Mouse (Mus musculus): ENCODE data around the gene Foxn2.

DNA sequence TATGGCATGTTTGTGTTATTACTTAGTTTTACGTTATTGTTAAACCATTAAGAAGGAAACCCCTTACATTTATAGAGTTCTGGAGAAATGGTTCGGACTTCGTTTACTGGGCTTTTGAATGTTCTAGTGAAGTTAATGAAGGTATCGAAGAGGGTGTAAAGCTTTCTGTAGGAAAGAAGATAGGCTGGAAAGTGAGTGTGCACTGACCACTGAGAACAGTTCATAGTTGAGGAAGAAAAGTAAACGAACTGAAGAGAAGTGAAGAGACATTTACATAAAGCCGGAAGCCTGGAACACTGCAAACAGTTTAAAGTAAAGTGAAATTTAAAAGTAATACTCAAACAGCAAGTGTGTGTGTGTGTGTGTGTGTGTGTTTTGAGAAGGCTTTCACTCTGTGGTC lies 2.1 kb downstream of the Foxn2 start:
- no peak for TF ChIP-seq POLR2A (IDR thresholded peaks at IDR 0.05; ENCODE audit: insufficient read length, low read depth)
- TF ChIP-seq CEBPB (IDR thresholded peaks at IDR 0.05; ENCODE audit: insufficient read depth, poor library complexity, severe bottlenecking) = no peak
- no peak for TF ChIP-seq TCF12 (IDR thresholded peaks at IDR 0.05; ENCODE audit: insufficient read depth, poor library complexity, severe bottlenecking)
- no peak for TF ChIP-seq USF1 (IDR thresholded peaks at IDR 0.05; ENCODE audit: low read depth)
- no peak for TF ChIP-seq E2F4 (IDR thresholded peaks at IDR 0.05; ENCODE audit: insufficient read depth)
- TF ChIP-seq SRF (IDR thresholded peaks at IDR 0.05; ENCODE audit: control insufficient read depth, insufficient read length, low read depth) = no peak
- TF ChIP-seq MYOD1 (IDR thresholded peaks at IDR 0.05; ENCODE audit: control insufficient read depth in 1 of 3, insufficient read length in 2 of 3, low read depth in 2 of 3) = no peak
- no peak for TF ChIP-seq POLR2AphosphoS2 (IDR thresholded peaks at IDR 0.05; ENCODE audit: insufficient read length, low read depth)
- TF ChIP-seq MYOG (IDR thresholded peaks at IDR 0.05; ENCODE audit: control insufficient read depth in 1 of 3, insufficient read depth in 1 of 3, insufficient read length in 2 of 3, low read depth in 2 of 3) = no peak
- TF ChIP-seq MAX (IDR thresholded peaks at IDR 0.05; ENCODE audit: low read depth) = no peak
- TF ChIP-seq TCF3 (IDR thresholded peaks at IDR 0.05; ENCODE audit: insufficient read length, low read depth) = no peak
- no peak for TF ChIP-seq REST (IDR thresholded peaks at IDR 0.05; ENCODE audit: insufficient read depth, insufficient read length)
